Mouse (Mus musculus): Measurements from ENCODE around the gene Ube2e3. TPM values are rescaled to one million over a fixed set of nuclear protein-coding genes. Genes with fewer than 3 reads are reported as not detected.

Gene Ube2e3
- total and polyA plus RNA-seq, 2 experiments from 2014 or later = 203 to 237 TPM

DNA sequence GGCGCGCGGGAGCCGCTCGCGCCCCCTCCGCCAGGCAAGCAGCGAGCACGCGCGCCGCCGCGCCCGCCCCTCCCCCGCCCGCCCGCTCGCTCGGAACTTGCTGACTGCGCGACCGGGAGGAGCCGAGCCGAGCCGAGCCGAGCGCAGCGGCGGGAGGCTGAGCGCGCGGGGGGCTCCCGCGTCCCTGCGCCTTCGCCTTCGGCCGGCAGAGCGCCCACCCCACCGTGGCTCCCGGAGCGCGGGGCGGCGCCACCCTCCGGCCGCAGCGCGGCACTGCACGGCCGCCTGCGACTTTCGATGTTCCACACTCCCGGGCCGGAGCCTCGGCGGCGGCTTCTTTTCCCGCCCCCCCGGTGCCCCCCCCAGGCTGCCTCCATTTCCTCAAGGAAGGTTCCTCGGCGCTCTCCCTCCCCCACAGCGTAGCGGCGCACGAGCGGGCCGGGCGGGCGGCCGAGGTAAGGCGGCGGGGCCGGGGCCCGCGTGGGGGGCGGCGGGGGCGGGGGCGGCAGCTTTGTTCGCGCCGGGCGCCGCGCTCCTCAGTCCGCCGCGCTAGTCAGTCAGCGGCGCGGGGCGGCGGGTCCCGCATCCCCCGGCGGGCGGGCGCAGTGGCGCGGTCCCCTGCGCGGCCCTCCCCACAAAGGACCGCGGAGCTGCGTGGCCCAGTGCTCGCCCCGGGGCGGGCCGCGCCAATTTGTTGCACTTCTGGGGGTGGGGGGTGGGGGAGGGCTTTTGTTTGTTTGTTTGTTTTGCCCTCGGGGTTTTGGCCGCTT, 1.2 kb downstream of the Ube2e3 start:
- Histone ChIP-seq H3K4me3 (ENCODE audit: low read length) (peak overlapping the region; percentile 91), H3K9ac (replicated peaks; ENCODE audit: low read length) (peak overlapping the region; percentile 98), H3K9me3 (ENCODE audit: low read length) (no peaks in the 10 kb centered on the region), H3K4me1 (ENCODE audit: insufficient read depth, low read length) (peaks cover 9% of the 10 kb centered on the region; the same call in 1 of the 2 replicates), H3K4me2 (ENCODE audit: low read depth, low read length) (peak overlapping the region; percentile 86), H3K27me3 (ENCODE audit: insufficient read depth, low read length) (no peaks in the 10 kb centered on the region), H3K36me3 (ENCODE audit: insufficient read depth, low read length) (no peaks in the 10 kb centered on the region), H3K27ac (peak overlapping the region; percentile 96)
- TF ChIP-seq CTCF (IDR thresholded peaks at IDR 0.05; ENCODE audit: low read depth) = peak; percentile 22
- DNase-seq (ENCODE audit: low spot score) (peak; percentile 95), ATAC-seq (peak; percentile 97)
- WGBS = under 1% methylated on average over 65 of the region's 114 CpGs

DNA sequence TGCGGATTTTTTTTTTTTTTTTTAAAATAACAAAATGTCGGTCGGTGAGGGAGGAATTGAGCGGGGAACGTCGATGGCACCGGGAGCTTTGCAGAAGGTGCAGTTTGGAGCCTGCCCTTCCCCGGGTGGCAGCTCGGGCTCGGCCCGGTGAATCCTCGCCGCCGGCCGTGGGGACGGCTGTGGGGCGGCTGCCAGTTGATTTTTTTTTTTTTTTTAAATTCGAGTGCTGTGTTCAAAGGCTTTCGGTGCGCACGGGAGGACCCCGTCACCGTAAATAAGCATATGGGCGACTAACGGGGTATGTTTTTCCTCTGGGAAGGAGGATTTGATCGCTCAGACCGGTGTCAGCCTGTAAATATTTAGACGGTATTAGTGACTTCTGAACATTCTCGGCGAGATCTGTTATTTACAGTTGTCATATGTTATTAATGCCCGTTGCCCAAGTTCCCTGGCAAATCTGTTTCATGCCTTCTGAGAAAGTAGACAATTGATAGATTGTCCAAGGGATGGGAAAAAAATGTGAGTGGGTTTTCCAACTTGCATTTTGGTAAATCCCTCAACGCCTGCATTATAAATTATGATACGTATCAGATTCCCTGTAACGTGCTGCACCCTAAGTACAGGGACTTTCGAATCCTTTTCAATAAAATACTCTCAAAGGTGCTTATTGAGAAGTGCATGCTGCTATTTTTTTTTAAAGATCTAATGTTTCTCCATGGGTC, 2.0 kb downstream of the Ube2e3 start:
- H3K9ac ChIP-seq (replicated peaks; ENCODE audit: low read length) = peak overlapping the region; percentile 98
- no peaks in the 10 kb centered on the region for H3K9me3 ChIP-seq (ENCODE audit: low read length)
- H3K4me1 ChIP-seq (ENCODE audit: insufficient read depth, low read length) = peaks cover 9% of the 10 kb centered on the region; the same call in 1 of the 2 replicates
- ATAC-seq (no peak), DNase-seq (ENCODE audit: low spot score) (peak; percentile 46)
- H3K27me3 ChIP-seq (ENCODE audit: insufficient read depth, low read length) = no peaks in the 10 kb centered on the region
- peak overlapping the region; percentile 96 for H3K27ac ChIP-seq
- H3K36me3 ChIP-seq (ENCODE audit: insufficient read depth, low read length) = no peaks in the 10 kb centered on the region
- peak overlapping the region; percentile 86 for H3K4me2 ChIP-seq (ENCODE audit: low read depth, low read length)
- peak overlapping the region; percentile 91 for H3K4me3 ChIP-seq (ENCODE audit: low read length)
- WGBS = 1% methylated on average over 35 of the region's 35 CpGs
- no peak for TF ChIP-seq CTCF (IDR thresholded peaks at IDR 0.05; ENCODE audit: low read depth)

DNA sequence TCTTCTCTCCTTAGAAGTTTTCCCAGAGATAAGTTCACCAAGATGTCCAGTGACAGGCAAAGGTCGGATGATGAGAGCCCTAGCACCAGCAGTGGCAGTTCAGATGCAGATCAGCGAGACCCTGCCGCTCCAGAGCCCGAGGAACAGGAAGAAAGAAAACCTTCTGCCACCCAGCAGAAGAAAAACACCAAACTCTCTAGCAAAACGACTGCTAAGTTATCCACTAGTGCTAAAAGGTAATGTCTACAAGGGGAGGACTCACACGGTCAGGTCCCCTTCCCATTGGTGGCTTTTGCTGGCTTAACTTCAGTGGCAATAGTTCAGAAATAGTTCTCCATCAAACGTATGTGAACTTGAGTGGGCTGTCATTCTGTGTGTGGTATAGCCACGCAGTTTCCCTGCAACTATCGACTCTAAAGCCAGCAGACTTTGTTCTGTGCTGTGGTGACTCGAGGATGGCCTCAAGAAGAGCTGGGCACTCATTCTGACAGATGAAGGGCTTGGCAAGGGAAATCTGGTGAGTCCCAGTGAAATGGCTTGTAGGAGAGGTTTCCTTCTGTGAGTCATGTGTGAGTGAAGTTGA, 2.6 kb downstream of the Ube2e3 start:
- TF ChIP-seq CTCF (IDR thresholded peaks at IDR 0.05; ENCODE audit: low read depth) = no peak
- peak overlapping the region; percentile 98 for H3K9ac ChIP-seq (replicated peaks; ENCODE audit: low read length)
- no peaks in the 10 kb centered on the region for H3K36me3 ChIP-seq (ENCODE audit: insufficient read depth, low read length)
- H3K4me2 ChIP-seq (ENCODE audit: low read depth, low read length) = peak overlapping the region; percentile 86
- DNase-seq (ENCODE audit: low spot score) (peak; percentile 24), ATAC-seq (no peak)
- peak overlapping the region; percentile 91 for H3K4me3 ChIP-seq (ENCODE audit: low read length)
- H3K9me3 ChIP-seq (ENCODE audit: low read length) = no peaks in the 10 kb centered on the region
- H3K27ac ChIP-seq = peak overlapping the region; percentile 96
- H3K4me1 ChIP-seq (ENCODE audit: insufficient read depth, low read length) = peaks cover 9% of the 10 kb centered on the region; the same call in 1 of the 2 replicates
- 2% methylated on average over 10 of the region's 10 CpGs for WGBS
- no peaks in the 10 kb centered on the region for H3K27me3 ChIP-seq (ENCODE audit: insufficient read depth, low read length)

DNA sequence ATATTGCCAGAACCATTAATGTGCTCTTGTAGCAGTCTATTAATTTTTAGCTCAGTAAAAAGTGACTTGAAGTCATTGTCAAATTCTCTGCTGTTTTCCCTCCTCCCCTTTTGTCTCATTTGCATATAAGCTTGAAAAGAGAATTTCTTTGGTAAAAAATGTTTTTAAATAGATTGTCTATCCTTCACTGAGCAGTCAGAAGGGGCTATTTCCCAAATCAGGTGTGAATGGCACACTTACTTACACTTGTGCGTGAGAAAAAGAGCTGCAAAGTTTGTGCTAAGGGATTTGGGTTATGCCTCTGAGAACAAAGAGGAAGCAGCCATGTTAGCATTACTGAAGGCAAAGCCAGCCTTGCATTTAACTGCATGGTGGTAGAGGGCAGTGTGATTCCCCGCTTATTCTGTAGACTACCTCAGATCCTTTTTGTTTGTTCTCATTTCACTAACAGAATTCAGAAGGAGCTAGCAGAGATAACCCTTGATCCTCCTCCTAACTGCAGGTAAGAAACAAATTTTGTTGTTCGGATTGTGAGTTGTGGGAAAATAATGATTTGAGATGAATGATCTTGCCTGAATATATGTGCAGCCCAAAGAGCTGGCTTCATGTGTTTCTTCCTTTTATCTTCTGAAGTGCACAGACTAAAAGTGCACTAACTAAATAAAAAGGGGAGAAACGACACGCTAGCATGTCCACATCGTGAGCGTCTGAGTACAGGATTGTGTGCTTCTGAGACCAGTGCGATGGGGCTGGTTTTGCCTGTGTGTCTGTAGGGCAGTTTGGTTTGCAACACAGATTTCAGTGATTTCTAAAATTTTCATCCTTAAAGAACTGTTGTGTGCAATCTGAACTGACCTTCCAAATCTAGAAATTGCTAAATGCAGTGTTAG, 4.3 kb downstream of the Ube2e3 start:
- peak; percentile 63 for TF ChIP-seq CTCF (IDR thresholded peaks at IDR 0.05; ENCODE audit: low read depth)
- DNase-seq (ENCODE audit: low spot score) (peak; percentile 82), ATAC-seq (no peak)
- Histone ChIP-seq H3K4me1 (ENCODE audit: insufficient read depth, low read length) (peaks cover 9% of the 10 kb centered on the region; the same call in 1 of the 2 replicates), H3K36me3 (ENCODE audit: insufficient read depth, low read length) (no peaks in the 10 kb centered on the region), H3K27me3 (ENCODE audit: insufficient read depth, low read length) (no peaks in the 10 kb centered on the region), H3K4me2 (ENCODE audit: low read depth, low read length) (peak overlapping the region; percentile 86), H3K9ac (replicated peaks; ENCODE audit: low read length) (peak overlapping the region; percentile 14), H3K27ac (peak overlapping the region; percentile 12), H3K9me3 (ENCODE audit: low read length) (no peaks in the 10 kb centered on the region), H3K4me3 (ENCODE audit: low read length) (peak overlapping the region; percentile 91)
- 8% methylated on average over 8 of the region's 8 CpGs for WGBS

DNA sequence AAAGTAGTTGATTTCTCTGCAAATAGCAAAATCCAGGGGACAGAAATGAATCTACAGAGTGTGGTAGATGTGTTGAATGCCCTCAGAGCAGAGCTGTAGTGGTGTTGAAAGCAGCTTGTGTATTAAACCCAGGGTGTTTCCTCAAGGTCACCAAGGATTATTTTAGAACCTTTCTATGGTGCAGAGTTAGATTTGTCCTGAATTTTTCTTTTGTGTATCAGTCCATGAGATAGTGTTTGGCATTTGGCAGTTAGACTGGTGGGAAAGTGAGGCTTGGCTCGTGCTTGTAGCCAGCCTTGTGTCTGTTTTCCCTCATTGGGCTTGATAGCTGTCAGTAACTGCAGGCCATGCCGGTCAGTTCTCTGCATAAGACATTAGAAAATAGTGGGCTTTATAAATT, 6.0 kb downstream of the Ube2e3 start:
- 19% methylated on average over 2 of the region's 2 CpGs for WGBS
- Histone ChIP-seq H3K9me3 (ENCODE audit: low read length) (no peaks in the 10 kb centered on the region), H3K4me2 (ENCODE audit: low read depth, low read length) (peak overlapping the region; percentile 86), H3K4me3 (ENCODE audit: low read length) (peak overlapping the region; percentile 24), H3K36me3 (ENCODE audit: insufficient read depth, low read length) (no peaks in the 10 kb centered on the region), H3K27me3 (ENCODE audit: insufficient read depth, low read length) (no peaks in the 10 kb centered on the region), H3K27ac (no peak overlapping the region), H3K4me1 (ENCODE audit: insufficient read depth, low read length) (peaks cover 9% of the 10 kb centered on the region; the same call in 1 of the 2 replicates), H3K9ac (replicated peaks; ENCODE audit: low read length) (no peak overlapping the region)
- ATAC-seq (no peak), DNase-seq (ENCODE audit: low spot score) (no peak)
- no peak for TF ChIP-seq CTCF (IDR thresholded peaks at IDR 0.05; ENCODE audit: low read depth)

DNA sequence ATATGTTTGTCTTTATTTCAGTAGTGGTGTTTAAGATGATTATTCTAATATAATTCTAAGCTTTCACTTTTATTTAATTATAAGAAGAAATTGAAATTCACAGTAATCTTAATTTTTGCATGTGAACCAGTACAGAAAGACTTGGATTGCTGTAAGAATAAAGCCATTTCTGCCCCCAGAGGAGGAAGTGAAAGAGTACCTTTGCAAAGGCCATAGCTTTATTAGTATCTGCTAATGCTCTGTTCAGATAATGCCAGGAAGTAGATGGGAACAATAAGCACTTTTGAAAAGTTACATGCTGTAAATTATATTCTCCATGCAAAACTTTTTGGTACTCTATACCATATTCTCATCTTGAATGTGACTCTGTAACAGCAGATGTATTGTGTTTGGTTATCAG, 8.1 kb downstream of the Ube2e3 start:
- Histone ChIP-seq H3K27ac (no peak overlapping the region), H3K4me3 (ENCODE audit: low read length) (no peak overlapping the region), H3K36me3 (ENCODE audit: insufficient read depth, low read length) (no peaks in the 10 kb centered on the region), H3K4me1 (ENCODE audit: insufficient read depth, low read length) (peaks cover 4% of the 10 kb centered on the region; the same call in 1 of the 2 replicates), H3K27me3 (ENCODE audit: insufficient read depth, low read length) (no peaks in the 10 kb centered on the region), H3K4me2 (ENCODE audit: low read depth, low read length) (no peak overlapping the region), H3K9ac (replicated peaks; ENCODE audit: low read length) (no peak overlapping the region), H3K9me3 (ENCODE audit: low read length) (no peaks in the 10 kb centered on the region)
- DNase-seq (ENCODE audit: low spot score) (no peak), ATAC-seq (no peak)
- no peak for TF ChIP-seq CTCF (IDR thresholded peaks at IDR 0.05; ENCODE audit: low read depth)
